Mouse (Mus musculus) limb, embryonic 15.5 days (tissue): ENCODE measurements around the gene Tm7sf3. TPM values are rescaled to one million over a fixed set of nuclear protein-coding genes. Genes with fewer than 3 reads are reported as not detected.
A peak's percentile ranks its signal among the peaks of the same experiment; 100 is the strongest.

Experiments used
- ATAC-seq: fragments of 200-750 bp; cut with Nextera tagmentation; 2 replicates; pipeline ENCODE4 v1.8.0; 2017; ENCODE audit warnings: low read depth, moderate TSS enrichment; ENCODE audit not compliant: insufficient number of reproducible peaks, low FRiP score, low TSS enrichment
- H3K27ac ChIP-seq: fragments of 300-500 bp; sonication (generic); 2 replicates; pipeline ENCODE4 v1.5.1; 2015; ENCODE audit warnings: moderate library complexity, mild to moderate bottlenecking, inconsistent platforms
- H3K27me3 ChIP-seq: fragments of 300-500 bp; sonication (generic); 2 replicates; pipeline ENCODE4 v1.6.1; 2015; ENCODE audit warnings: inconsistent platforms
- H3K36me3 ChIP-seq: fragments of 300-500 bp; sonication (generic); 2 replicates; pipeline ENCODE4 v1.6.1; 2015; ENCODE audit warnings: inconsistent platforms
- H3K4me1 ChIP-seq: fragments of 300-500 bp; sonication (generic); 2 replicates; pipeline ENCODE4 v1.6.1; 2015; ENCODE audit warnings: inconsistent platforms
- H3K4me2 ChIP-seq: fragments of 300-500 bp; sonication (generic); 2 replicates; pipeline ENCODE4 v1.6.1; 2015; ENCODE audit warnings: mild to moderate bottlenecking, inconsistent platforms
- H3K4me3 ChIP-seq: fragments of 300-500 bp; sonication (generic); 2 replicates; pipeline ENCODE4 v1.5.1; 2015; ENCODE audit warnings: mild to moderate bottlenecking, inconsistent platforms
- H3K9ac ChIP-seq: fragments of 300-500 bp; sonication (generic); 2 replicates; pipeline ENCODE4 v1.6.1; 2015; ENCODE audit warnings: inconsistent platforms
- H3K9me3 ChIP-seq: fragments of 300-500 bp; sonication (generic); 2 replicates; pipeline ENCODE4 v1.6.1; 2016; ENCODE audit warnings: inconsistent platforms
- WGBS: fragments of 180-500 bp; shearing (Covaris S2); methylation state at CpG from one replicate; pipeline ENCODE4 v1.1.7; 2015; 5-methylcytosine and 5-hydroxymethylcytosine counted together
- polyA plus RNA-seq: library from polyadenylated mRNA; unstranded; fragments of >200 nt; fragmentation: Nextera tagmentation; extraction: Ambion mirVana; gene quantifications from 2 replicates; pipeline ENCODE4 v1.2.1, GENCODE M21; 2015

Gene Tm7sf3
- 48.2 and 52.1 TPM in 2 replicates for polyA plus RNA-seq

GRCm38 (mm10) chr6:146642276-146643183, at the start of gene Tm7sf3, which contains the start of gene Med21:
TSS of gene Tm7sf3 (minus strand) at chr6:146642824.
TSS of gene Med21 (plus strand) at chr6:146642547.
- Histone ChIP-seq H3K4me1 (peaks cover 9% of the 10 kb centered on the region), H3K27ac (peak within 1 kb of the TSS; percentile 95), H3K4me2 (peak within 1 kb of the TSS; percentile 79), H3K27me3 (no peaks in the 10 kb centered on the region), H3K36me3 (no peaks in the 10 kb centered on the region), H3K9ac (peak within 1 kb of the TSS; percentile 92), H3K4me3 (peak within 1 kb of the TSS; percentile 90), H3K9me3 (no peaks in the 10 kb centered on the region)
- WGBS, result under 1% methylated on average over 60 of the region's 60 CpGs
- ATAC-seq, result peak; percentile 96

DNA sequence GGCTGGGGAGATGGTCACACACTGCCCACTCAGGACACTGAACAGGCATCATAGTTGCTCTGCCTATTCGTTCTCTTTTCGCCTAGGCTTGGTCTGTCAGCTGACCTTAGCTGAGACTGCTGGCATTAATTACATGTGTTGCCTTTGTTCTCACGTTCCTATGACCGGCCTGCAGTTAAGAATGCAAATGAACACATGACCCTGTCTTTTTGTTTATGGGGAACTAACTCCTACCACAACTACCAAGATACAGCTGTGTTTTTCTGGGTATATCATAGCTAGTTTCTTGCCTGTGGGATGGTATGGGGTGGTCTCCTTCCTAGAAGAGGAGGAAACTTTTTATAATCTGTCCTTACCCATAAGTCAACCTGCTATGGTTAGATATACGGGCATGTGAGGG, 46.2 kb upstream of the Tm7sf3 start:
- no peak for ATAC-seq
- H3K9me3 ChIP-seq, result no peaks in the 10 kb centered on the region
- no peaks in the 10 kb centered on the region for H3K4me1 ChIP-seq
- no peak overlapping the region for H3K4me3 ChIP-seq
- H3K4me2 ChIP-seq, result no peak overlapping the region
- no peak overlapping the region for H3K9ac ChIP-seq
- no peaks in the 10 kb centered on the region for H3K27me3 ChIP-seq
- H3K27ac ChIP-seq, result no peak overlapping the region
- 67% methylated on average over 5 of the region's 5 CpGs for WGBS
- no peaks in the 10 kb centered on the region for H3K36me3 ChIP-seq

- WGBS, result 83% methylated on average over 7 of the region's 7 CpGs
- H3K27ac ChIP-seq, result no peak overlapping the region
- no peak for ATAC-seq
- no peaks in the 10 kb centered on the region for H3K9me3 ChIP-seq
- H3K9ac ChIP-seq, result no peak overlapping the region
- no peaks in the 10 kb centered on the region for H3K27me3 ChIP-seq
- H3K36me3 ChIP-seq, result no peaks in the 10 kb centered on the region
- H3K4me3 ChIP-seq, result no peak overlapping the region
- H3K4me2 ChIP-seq, result no peak overlapping the region
- no peaks in the 10 kb centered on the region for H3K4me1 ChIP-seq
These were observed 45.4 kb upstream of the Tm7sf3 start for GRCm38 (mm10) chr6:146688010-146688409.

GRCm38 (mm10) chr6:146686463-146687196, 44.0 kb upstream of the Tm7sf3 start:
- Histone ChIP-seq H3K27ac (no peak overlapping the region), H3K4me2 (no peak overlapping the region), H3K36me3 (no peaks in the 10 kb centered on the region), H3K9me3 (no peaks in the 10 kb centered on the region), H3K4me1 (no peaks in the 10 kb centered on the region), H3K4me3 (no peak overlapping the region), H3K9ac (no peak overlapping the region), H3K27me3 (no peaks in the 10 kb centered on the region)
- WGBS, result 71% methylated on average over 5 of the region's 5 CpGs
- no peak for ATAC-seq

DNA sequence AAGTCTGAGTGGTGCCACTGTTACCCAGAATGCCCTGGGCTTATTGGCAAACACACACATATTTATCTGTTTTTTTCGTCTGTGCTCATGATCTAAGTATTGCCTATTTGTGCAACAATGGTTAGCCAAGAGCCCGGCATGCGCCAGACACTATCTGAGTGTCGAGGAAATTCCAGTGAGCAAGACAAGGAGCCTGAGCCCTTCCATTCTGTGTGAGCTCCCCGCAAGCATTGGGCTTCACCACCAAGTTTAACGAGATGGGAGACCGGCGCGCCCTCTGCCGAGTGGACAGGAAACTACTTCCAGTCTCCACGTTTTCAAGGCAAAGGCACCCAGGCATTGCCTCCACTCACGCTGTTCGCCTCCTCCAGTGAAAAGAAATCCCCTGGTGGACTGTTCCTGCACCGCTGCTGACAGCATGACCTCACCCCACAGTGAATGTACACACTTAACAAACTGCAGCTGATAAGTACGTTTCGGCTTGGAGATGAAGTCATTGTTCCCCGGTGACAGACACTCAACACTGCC, 43.2 kb upstream of the Tm7sf3 start:
- Histone ChIP-seq H3K4me3 (no peak overlapping the region), H3K9me3 (no peaks in the 10 kb centered on the region), H3K27ac (no peak overlapping the region), H3K4me2 (no peak overlapping the region), H3K27me3 (no peaks in the 10 kb centered on the region), H3K4me1 (no peaks in the 10 kb centered on the region), H3K36me3 (no peaks in the 10 kb centered on the region), H3K9ac (no peak overlapping the region)
- WGBS, result 77% methylated on average over 17 of the region's 17 CpGs
- ATAC-seq, result no peak

- no peak overlapping the region for H3K4me2 ChIP-seq
- no peaks in the 10 kb centered on the region for H3K27me3 ChIP-seq
- H3K27ac ChIP-seq, result no peak overlapping the region
- H3K36me3 ChIP-seq, result no peaks in the 10 kb centered on the region
- H3K9me3 ChIP-seq, result no peaks in the 10 kb centered on the region
- WGBS, result 83% methylated on average over 4 of the region's 4 CpGs
- no peak for ATAC-seq
- H3K4me1 ChIP-seq, result no peaks in the 10 kb centered on the region
- H3K9ac ChIP-seq, result no peak overlapping the region
- no peak overlapping the region for H3K4me3 ChIP-seq
These were observed 41.3 kb upstream of the Tm7sf3 start for GRCm38 (mm10) chr6:146683881-146684280.

- no peak for ATAC-seq
- H3K9me3 ChIP-seq, result no peaks in the 10 kb centered on the region
- H3K27ac ChIP-seq, result no peak overlapping the region
- H3K4me1 ChIP-seq, result no peaks in the 10 kb centered on the region
- no peak overlapping the region for H3K4me2 ChIP-seq
- WGBS, result 65% methylated on average over 10 of the region's 10 CpGs
- H3K27me3 ChIP-seq, result no peaks in the 10 kb centered on the region
- H3K36me3 ChIP-seq, result no peaks in the 10 kb centered on the region
- H3K9ac ChIP-seq, result no peak overlapping the region
- H3K4me3 ChIP-seq, result no peak overlapping the region
These were observed 35.8 kb upstream of the Tm7sf3 start for GRCm38 (mm10) chr6:146678136-146679070.

DNA sequence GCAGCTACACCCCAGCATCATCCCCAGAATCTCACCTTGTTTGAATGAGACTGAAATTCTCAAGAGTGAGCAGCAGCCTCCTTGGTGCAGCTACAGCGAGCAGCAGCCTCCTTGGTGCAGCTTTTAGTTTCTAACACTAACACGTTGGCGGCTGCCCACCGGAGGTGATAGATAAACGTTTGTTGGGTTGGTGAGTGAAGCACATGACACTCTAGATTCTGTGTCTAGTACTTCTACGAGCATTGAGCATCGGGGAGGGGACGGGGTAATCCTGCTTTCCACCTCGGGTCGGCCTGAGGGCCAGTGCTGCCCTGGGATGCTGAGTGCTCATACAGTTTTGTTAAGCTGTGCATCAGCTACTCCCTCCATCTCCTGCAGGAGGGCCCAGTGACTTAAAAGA, 34.3 kb upstream of the Tm7sf3 start:
- ATAC-seq, result no peak
- 76% methylated on average over 10 of the region's 10 CpGs for WGBS
- H3K9ac ChIP-seq, result no peak overlapping the region

GRCm38 (mm10) chr6:146674881-146675536, 32.4 kb upstream of the Tm7sf3 start:
- H3K9ac ChIP-seq, result no peak overlapping the region
- no peaks in the 10 kb centered on the region for H3K27me3 ChIP-seq
- ATAC-seq, result no peak
- H3K4me1 ChIP-seq, result no peaks in the 10 kb centered on the region
- H3K9me3 ChIP-seq, result no peaks in the 10 kb centered on the region
- no peak overlapping the region for H3K4me2 ChIP-seq
- H3K27ac ChIP-seq, result peak overlapping the region; percentile 55
- 58% methylated on average over 4 of the region's 4 CpGs for WGBS
- H3K4me3 ChIP-seq, result no peak overlapping the region
- H3K36me3 ChIP-seq, result no peaks in the 10 kb centered on the region

More for the DNA sequence above, 34.3 kb upstream of the Tm7sf3 start:
- Histone ChIP-seq H3K9me3 (no peaks in the 10 kb centered on the region), H3K36me3 (no peaks in the 10 kb centered on the region), H3K4me3 (no peak overlapping the region), H3K27ac (no peak overlapping the region), H3K4me2 (no peak overlapping the region), H3K4me1 (no peaks in the 10 kb centered on the region), H3K27me3 (no peaks in the 10 kb centered on the region)

- H3K4me3 ChIP-seq, result no peak overlapping the region
- H3K36me3 ChIP-seq, result no peaks in the 10 kb centered on the region
- H3K9me3 ChIP-seq, result no peaks in the 10 kb centered on the region
- WGBS, result 85% methylated on average over 8 of the region's 8 CpGs
- ATAC-seq, result no peak
- H3K27me3 ChIP-seq, result no peaks in the 10 kb centered on the region
- H3K4me1 ChIP-seq, result no peaks in the 10 kb centered on the region
- no peak overlapping the region for H3K4me2 ChIP-seq
- H3K27ac ChIP-seq, result peak overlapping the region; percentile 55
- H3K9ac ChIP-seq, result no peak overlapping the region
These were observed 31.8 kb upstream of the Tm7sf3 start for GRCm38 (mm10) chr6:146674420-146674819.

- H3K9ac ChIP-seq, result no peak overlapping the region
- no peaks in the 10 kb centered on the region for H3K36me3 ChIP-seq
- 78% methylated on average over 4 of the region's 4 CpGs for WGBS
These were observed 31.1 kb upstream of the Tm7sf3 start for GRCm38 (mm10) chr6:146673696-146674095.

More at GRCm38 (mm10) chr6:146673696-146674095, 31.1 kb upstream of the Tm7sf3 start:
- no peaks in the 10 kb centered on the region for H3K4me1 ChIP-seq
- no peaks in the 10 kb centered on the region for H3K9me3 ChIP-seq
- no peak overlapping the region for H3K4me3 ChIP-seq
- no peak overlapping the region for H3K4me2 ChIP-seq
- no peak for ATAC-seq
- H3K27me3 ChIP-seq, result no peaks in the 10 kb centered on the region
- H3K27ac ChIP-seq, result no peak overlapping the region
